Mouse (Mus musculus) left cerebral cortex, adult 11 months (tissue): ENCODE measurements around the gene Chn2.

ENCODE experiments used
- DNase-seq: peaks from one replicate; pipeline ENCODE4 v3.0.0; 2022; ENCODE audit warnings: low spot score

The Chn2 gene

DNA sequence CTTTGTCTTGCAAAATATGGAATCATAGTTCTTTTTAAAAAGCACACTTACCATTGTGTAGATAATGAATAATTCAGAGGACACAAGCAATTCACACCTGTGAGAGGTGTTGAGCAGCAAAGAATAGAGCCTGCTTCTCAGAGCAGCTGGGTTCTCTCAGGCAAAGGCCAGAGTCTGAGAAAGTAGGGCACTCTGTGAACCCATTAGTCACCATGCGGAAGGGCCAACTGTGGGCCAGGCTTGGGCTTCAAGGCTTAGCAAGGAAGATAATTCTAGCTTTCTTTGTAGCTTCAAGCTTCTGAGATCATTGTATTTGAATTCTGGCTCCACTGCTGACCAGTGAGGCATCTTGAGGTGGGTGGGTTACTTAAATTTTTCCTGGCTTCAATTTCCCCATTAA, 2.8 kb downstream of the Chn2 start:
- DNase-seq: no peak

DNA sequence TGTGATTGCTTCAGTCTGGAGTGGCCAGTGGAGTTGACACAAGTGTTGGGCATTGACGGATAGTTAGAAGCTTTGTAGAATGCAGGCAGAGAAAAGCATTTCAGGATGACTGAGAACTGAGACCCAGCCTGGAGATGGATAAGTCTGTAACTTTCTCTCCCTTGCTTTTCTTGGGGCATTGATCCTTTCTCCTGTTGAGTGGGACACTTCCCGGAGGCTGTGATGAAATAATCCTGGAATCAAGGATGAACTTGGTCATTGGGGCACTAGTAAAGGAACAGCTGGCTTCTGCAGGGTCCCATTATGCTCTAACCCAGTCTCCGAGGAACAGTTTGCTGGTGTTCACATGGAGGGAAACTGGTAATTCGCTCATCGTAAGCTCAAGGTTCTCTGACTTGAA, 4.2 kb downstream of the Chn2 start:
- no peak for DNase-seq

- no peak for DNase-seq
Measured at GRCm38 (mm10) chr6:54045748-54046721, 6.7 kb downstream of the Chn2 start.

- no peak for DNase-seq
Measured at GRCm38 (mm10) chr6:54046884-54047747, 7.8 kb downstream of the Chn2 start.

DNA sequence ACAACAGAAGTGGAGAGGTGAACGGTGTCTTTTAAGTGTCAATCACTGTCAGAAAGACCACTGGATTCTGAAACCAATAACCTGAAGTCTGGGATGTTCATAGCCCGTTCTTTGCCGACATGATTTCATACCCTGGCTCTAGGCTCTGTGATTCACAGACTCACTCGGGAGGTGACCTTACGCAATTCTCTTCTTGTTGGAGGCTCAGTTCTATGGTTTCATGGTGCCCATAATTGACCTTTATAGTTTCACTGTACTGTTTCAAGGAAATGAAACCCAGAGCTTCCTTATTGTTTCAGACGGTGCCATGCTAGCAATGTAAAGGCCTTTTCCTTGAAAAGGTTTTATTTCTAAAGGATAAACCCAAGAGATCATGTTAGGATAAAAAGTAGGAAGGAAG, 9.4 kb downstream of the Chn2 start:
- DNase-seq: no peak

DNA sequence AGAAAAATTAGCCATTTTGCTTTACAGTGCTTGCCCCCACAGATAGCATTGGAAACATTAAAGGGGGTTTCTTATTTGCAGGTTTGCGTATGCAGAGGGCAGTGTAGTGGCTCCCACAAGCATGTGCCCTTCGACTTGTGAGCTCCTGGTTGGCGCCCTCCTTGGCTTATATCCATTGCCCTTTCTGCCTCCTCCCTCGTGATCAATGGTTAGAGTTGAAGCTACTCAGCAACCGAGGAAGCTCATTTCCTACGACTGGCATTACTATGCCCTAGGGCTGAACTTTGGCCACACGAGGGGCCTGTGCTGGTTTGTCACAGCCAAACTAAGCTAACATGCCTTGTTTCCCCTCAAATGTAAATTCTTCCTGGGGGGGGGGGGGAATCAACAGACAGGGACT, 11.8 kb downstream of the Chn2 start:
- DNase-seq: no peak

DNA sequence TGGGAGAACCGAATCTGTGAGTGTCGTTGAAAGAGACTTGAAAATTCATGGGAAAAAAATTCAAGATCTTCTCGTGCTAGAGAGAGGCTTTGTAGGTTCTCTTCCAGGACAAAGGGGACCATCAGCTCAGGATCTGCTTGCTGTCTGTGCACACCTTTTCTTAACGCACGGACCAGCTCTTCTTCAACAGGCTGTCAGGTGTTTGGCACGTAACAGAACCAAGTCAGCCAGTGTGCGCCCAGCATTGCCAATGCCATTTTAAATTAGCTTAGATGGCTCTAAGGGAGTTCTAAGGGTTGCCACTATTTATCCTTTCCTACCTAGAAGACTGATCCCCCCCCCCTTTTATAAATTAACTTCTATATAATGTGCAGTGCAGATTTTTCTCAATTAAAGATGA, 12.8 kb downstream of the Chn2 start:
- DNase-seq: no peak

DNA sequence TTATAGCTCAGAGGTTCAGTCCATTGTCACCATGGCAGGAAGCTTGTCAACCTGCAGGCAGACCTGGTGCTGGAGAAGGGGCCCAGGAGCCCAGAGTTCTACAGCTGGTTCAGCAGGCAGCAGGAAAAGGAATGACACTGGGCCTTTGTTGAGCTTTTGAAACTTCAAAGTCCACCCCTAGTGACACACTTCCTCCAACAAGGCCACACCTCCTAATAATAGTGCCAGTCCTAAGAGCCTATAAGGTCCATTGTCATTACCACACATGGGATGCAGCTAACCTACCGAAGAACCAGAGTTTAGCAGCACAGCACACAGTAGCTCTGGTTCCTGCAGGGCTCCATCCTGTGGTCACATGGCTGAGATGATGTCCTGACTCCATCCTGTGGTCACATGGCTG, 13.3 kb downstream of the Chn2 start:
- DNase-seq: no peak

- no peak for DNase-seq
Measured at GRCm38 (mm10) chr6:54053316-54053715, 14.0 kb downstream of the Chn2 start.

GRCm38 (mm10) chr6:54055387-54055786, 16.0 kb downstream of the Chn2 start:
- DNase-seq: no peak

DNA sequence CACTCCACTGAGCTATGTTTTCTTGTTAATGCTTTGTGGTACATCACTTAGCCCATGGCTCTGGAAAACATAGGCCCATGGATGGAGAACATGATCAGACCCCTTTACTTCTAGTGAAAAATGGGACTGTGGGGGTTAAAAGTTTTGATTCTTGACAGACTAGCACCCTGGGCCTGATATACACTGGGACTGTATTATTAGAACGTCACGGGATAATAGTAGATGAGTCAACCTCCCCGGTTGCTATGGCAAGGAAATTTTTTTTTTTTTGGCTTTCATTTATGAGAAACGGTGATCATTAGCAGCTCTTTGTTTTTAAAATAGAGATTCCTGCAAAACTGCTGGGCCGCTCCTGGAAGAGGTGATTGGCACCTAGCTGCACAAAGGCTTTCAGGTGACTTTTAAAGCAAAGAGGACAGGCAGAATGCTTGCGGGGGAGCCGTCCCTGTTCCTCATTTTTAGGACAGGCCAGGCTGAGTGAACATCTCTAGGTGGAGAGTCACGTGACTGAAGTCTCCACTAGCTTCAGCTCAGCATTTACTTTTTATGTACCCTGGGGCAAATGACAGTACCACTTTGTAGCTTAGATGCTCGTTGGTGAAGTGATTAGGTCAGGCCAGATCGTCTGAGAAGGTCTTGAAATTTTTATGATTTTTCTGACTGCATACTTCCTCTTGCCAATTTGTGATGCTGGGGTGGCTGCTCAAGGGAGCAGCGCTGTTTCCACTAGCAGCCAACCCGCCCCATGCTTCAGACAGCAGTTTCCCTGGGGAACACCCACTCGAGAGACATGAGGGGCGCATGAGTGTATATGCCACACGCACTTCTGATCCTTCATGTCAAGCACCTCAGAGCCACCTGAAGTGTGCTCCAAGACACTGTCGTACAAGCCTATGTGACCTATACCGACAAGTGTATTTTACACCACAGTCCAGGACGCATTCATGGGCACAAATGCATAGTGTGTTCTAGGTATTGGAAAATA, 17.5 kb downstream of the Chn2 start:
- no peak for DNase-seq

DNA sequence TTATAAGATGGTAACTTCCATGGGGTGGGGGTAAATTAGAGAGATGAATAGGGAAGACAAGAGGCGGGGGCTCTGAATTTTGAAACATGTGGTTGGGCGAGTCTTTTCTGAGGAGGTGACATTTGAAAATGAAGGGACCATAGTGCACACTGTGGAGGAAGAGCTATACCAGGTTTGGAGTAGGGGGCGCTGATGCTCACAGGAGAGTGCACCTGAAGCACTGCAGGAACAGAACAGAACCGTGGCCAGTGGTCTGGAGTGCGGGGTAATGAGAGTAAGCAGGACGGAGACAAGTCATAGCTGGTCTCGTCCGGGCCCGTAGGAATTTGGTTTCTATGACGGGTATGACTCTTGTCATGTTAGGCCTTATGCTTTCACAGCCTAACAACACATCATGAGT, 18.3 kb downstream of the Chn2 start:
- no peak for DNase-seq

DNA sequence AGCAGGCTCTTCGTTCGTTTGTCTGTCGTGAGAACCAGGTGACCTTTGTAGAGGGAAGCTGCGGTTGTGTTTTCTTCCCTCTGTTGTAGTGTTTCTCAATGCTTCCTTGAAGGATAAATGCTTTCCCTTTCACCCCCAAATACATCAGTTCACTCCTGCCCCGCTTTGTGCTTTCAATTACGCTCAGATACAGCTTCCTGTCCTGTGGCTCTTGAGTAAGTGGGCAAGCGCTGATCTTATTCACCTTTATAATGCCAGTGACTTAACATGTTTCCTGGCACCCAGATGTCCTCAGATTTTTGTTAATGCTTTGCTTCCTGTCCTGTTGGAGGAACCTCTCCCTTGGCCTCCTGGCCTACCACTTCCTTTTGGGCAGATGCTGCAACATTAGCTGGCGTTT, 19.5 kb downstream of the Chn2 start:
- no peak for DNase-seq

DNA sequence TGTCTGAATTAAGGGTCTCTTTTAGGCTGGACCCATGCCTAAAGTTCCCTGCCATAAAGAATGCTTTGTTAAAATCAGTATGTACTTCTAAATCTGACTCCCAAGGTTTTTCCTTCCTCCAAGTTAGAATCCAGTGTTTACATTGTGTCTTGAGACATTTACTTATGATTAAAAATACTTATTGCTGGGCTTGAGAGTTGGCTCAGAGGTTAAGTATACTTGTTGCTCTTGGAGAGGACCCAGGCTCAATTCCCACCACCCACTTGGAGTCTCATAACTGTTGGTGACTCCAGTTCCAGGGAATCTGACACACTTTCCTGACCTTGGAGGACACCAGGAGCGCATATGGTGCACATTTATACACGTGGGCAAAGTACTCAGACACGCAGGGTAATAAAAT, 20.9 kb downstream of the Chn2 start:
- DNase-seq: no peak

- DNase-seq: no peak
Measured at GRCm38 (mm10) chr6:54061375-54061774, 22.0 kb downstream of the Chn2 start.

DNA sequence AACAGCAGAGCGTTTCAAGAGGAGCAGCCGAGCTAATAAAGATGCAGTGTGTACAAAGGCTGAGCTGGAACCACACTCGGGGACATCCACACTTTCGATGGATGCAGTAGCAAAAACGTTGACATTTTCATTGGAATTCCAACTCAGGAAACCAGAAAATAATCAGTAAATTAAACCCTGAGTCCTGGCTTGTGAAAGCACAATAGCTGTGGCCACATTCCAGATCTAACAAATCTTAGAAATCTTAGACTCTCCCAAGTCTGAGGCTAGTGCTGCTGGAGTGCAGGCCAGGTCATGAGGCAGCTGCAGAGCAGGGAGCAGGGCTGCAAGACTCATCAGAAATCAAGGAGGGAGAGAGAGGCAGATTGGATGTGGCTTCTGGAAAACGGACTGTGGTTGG, 24.5 kb downstream of the Chn2 start:
- no peak for DNase-seq

- no peak for DNase-seq
Measured at GRCm38 (mm10) chr6:54067380-54067779, 28.0 kb downstream of the Chn2 start.

GRCm38 (mm10) chr6:54068882-54069281, 29.5 kb downstream of the Chn2 start:
- DNase-seq: no peak

DNA sequence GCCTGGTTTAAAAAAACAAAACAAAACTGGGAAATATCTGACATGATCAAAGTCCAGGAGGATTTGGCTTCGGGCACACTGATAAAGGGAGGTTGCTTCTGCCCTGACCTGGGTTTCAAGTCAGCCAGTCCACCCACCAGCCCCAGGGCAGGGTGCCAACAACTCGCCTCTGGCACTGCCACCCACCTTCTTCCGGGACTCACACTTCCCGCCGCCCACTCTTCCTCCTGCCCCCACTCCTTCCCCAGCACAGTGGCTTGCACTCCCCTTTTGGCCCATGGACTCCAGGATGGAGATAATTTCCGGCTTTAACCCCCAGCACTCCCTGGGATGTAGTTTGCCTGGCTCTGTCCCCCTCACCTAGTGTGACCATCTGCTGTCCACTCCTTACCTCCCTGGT, 31.4 kb downstream of the Chn2 start:
- no peak for DNase-seq

DNA sequence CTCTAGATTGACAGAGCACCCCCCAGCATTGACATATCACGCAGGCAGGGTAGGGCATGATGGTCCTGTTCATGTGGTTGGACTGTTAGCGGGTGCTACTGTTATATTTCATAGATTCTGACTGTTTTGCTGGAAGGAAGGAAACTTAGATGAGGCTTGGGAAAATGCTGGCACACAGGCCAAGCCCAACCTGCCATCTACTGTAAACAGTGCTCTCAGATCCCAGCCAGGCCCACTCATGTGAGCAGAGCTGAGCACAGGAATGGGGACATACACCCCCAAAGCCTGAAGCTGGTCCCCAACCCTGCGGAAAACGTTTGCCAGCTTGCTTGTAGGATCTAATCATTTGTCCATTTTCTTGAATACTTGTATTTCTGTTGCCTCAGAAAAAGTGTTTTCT, 32.1 kb downstream of the Chn2 start:
- no peak for DNase-seq

- DNase-seq: no peak
Measured at GRCm38 (mm10) chr6:54074454-54074853, 35.1 kb downstream of the Chn2 start.

- DNase-seq: no peak
Measured at GRCm38 (mm10) chr6:54075419-54075818, 36.1 kb downstream of the Chn2 start.
